Mouse (Mus musculus) CH12.LX (cell line): ENCODE results near the gene Zfp3. TPM values are rescaled to one million over a fixed set of nuclear protein-coding genes. Genes with fewer than 3 reads are reported as not detected.
A peak's percentile ranks its signal among the peaks of the same experiment; 100 is the strongest.

Experiments used
- DNase-seq: peaks from one replicate; pipeline ENCODE4 v3.0.0-alpha.2; 2013; ENCODE audit errors: extremely low read depth
- H3K27ac ChIP-seq: 2 replicates; pipeline ENCODE4 v1.5.1; 2012; ENCODE audit warnings: low read depth, mild to moderate bottlenecking, control low read depth, moderate library complexity; ENCODE audit not compliant: insufficient read depth
- H3K27me3 ChIP-seq: replicated peaks from 2 replicates; pipeline ENCODE3; 2012; ENCODE audit warnings: inconsistent platforms
- H3K36me3 ChIP-seq, 2 experiments: replicated peaks in 1 of 2; 2 replicates each; pipeline versions ENCODE3 to v1.6.1; 2012; ENCODE audit warnings: inconsistent platforms in 1 of 2, low read length in 1 of 2, mild to moderate bottlenecking in 1 of 2, mixed read lengths in 1 of 2, moderate library complexity in 1 of 2; ENCODE audit not compliant: control insufficient read depth in 1 of 2, insufficient read depth in 1 of 2
- H3K4me1 ChIP-seq, 2 experiments: 2 replicates each; pipeline ENCODE4 v1.6.1; 2012; ENCODE audit warnings: inconsistent platforms in 1 of 2, moderate library complexity in 1 of 2; ENCODE audit not compliant: insufficient read depth in 2 of 2, control insufficient read depth in 1 of 2
- H3K4me2 ChIP-seq: 2 replicates; pipeline ENCODE4 v1.6.1; 2012; ENCODE audit warnings: low read depth, mild to moderate bottlenecking, control low read depth; ENCODE audit not compliant: poor library complexity, insufficient read depth, severe bottlenecking
- H3K4me3 ChIP-seq, 3 experiments: fragments of 150-350 bp in 1 of 3; sonication (generic) in 1 of 3; replicated peaks in 1 of 3; 2 replicates each; pipeline versions ENCODE3 to v1.5.1; 2011 to 2012; ENCODE audit warnings: low read depth in 2 of 3, low read length in 2 of 3, mild to moderate bottlenecking in 2 of 3, moderate library complexity in 2 of 3, control low read depth in 1 of 3, improper control_type of control experiment in 1 of 3, inconsistent platforms in 1 of 3, mixed read lengths in 1 of 3; ENCODE audit not compliant: poor library complexity in 1 of 3
- H3K79me2 ChIP-seq: replicated peaks from 2 replicates; pipeline ENCODE4 v1.6.1; 2012; ENCODE audit warnings: mild to moderate bottlenecking, moderate library complexity; ENCODE audit not compliant: control insufficient read depth, poor library complexity, insufficient read depth, severe bottlenecking; ENCODE audit errors: extremely low read depth
- H3K9ac ChIP-seq: 2 replicates; pipeline ENCODE4 v1.6.1; 2012; ENCODE audit warnings: low read depth, mild to moderate bottlenecking, control low read depth, moderate library complexity; ENCODE audit not compliant: insufficient read depth
- H3K9me3 ChIP-seq: replicated peaks from 2 replicates; pipeline ENCODE3; 2012; ENCODE audit warnings: low read length, inconsistent platforms, mixed read lengths
- BHLHE40 ChIP-seq: IDR thresholded peaks from 2 replicates; pipeline ENCODE4 v1.6.1; 2011; ENCODE audit warnings: mild to moderate bottlenecking, low read depth, low read length, improper control_type of control experiment
- E2F4 ChIP-seq: IDR thresholded peaks from 2 replicates; pipeline ENCODE4 v1.6.1; 2011; ENCODE audit warnings: low read depth, low read length, improper control_type of control experiment; ENCODE audit not compliant: insufficient replicate concordance
- EP300 ChIP-seq: IDR thresholded peaks from 2 replicates; pipeline ENCODE4 v1.6.1; 2011; ENCODE audit warnings: low read length, improper control_type of control experiment
- GABPA ChIP-seq: IDR thresholded peaks from 2 replicates; pipeline ENCODE4 v1.6.1; 2012; ENCODE audit warnings: low read depth, low read length, improper control_type of control experiment, inconsistent platforms; ENCODE audit not compliant: insufficient replicate concordance
- IRF4 ChIP-seq: IDR thresholded peaks from 2 replicates; pipeline ENCODE4 v1.6.1; 2014; ENCODE audit warnings: low read depth, mild to moderate bottlenecking, inconsistent platforms, low read length, improper control_type of control experiment
- JUND ChIP-seq: conservative IDR thresholded peaks from 2 replicates; pipeline ENCODE4 v1.6.1; 2011; ENCODE audit warnings: low read depth, low read length, improper control_type of control experiment
- MAFK ChIP-seq: IDR thresholded peaks from 2 replicates; pipeline ENCODE4 v1.6.1; 2011; ENCODE audit warnings: low read length, improper control_type of control experiment; ENCODE audit not compliant: insufficient replicate concordance
- MAX ChIP-seq: IDR thresholded peaks from 2 replicates; pipeline ENCODE4 v1.6.1; 2011; ENCODE audit warnings: low read length, improper control_type of control experiment
- MAZ ChIP-seq: IDR thresholded peaks from 2 replicates; pipeline ENCODE4 v1.6.1; 2012; ENCODE audit warnings: low read depth, mild to moderate bottlenecking, inconsistent platforms, low read length, improper control_type of control experiment, moderate library complexity
- MYC ChIP-seq: IDR thresholded peaks from 2 replicates; pipeline ENCODE4 v1.6.1; 2011; ENCODE audit warnings: low read depth, mild to moderate bottlenecking, improper control_type of control experiment, low read length
- NELFE ChIP-seq: IDR thresholded peaks from 2 replicates; pipeline ENCODE4 v1.6.1; 2011; ENCODE audit warnings: low read depth, low read length, improper control_type of control experiment
- NRF1 ChIP-seq: IDR thresholded peaks from 2 replicates; pipeline ENCODE4 v1.6.1; 2014; ENCODE audit warnings: low read depth, mild to moderate bottlenecking, inconsistent platforms, low read length, improper control_type of control experiment, moderate library complexity
- POLR2AphosphoS2 ChIP-seq: IDR thresholded peaks from 2 replicates; pipeline ENCODE4 v1.6.1; 2011; ENCODE audit warnings: low read depth, low read length, improper control_type of control experiment
- SIN3A ChIP-seq: IDR thresholded peaks from 2 replicates; pipeline ENCODE4 v1.6.1; 2012; ENCODE audit warnings: low read length, improper control_type of control experiment, inconsistent platforms
- TCF12 ChIP-seq: IDR thresholded peaks from 2 replicates; pipeline ENCODE4 v1.6.1; 2014; ENCODE audit warnings: low read depth, mild to moderate bottlenecking, inconsistent platforms, low read length, improper control_type of control experiment
- USF1 ChIP-seq: IDR thresholded peaks from 2 replicates; pipeline ENCODE4 v1.6.1; 2014; ENCODE audit warnings: low read depth, mild to moderate bottlenecking, inconsistent platforms, low read length, improper control_type of control experiment
- ZKSCAN1 ChIP-seq: IDR thresholded peaks from 2 replicates; pipeline ENCODE4 v1.6.1; 2012; ENCODE audit warnings: low read depth, inconsistent platforms, low read length, improper control_type of control experiment, borderline replicate concordance
- ZNF384 ChIP-seq: IDR thresholded peaks from 2 replicates; pipeline ENCODE4 v1.6.1; 2012; ENCODE audit warnings: low read depth, low read length, improper control_type of control experiment, inconsistent platforms
- dilution Hi-C: fragments of 300-500 bp; cut with MboI; formaldehyde crosslinking; loops from 2 replicates; pipeline ENCODE4 v1.14.3; 2020; ENCODE audit warnings: low sequenced_read_pairs; ENCODE audit not compliant: extremely low pct_unique_long_range_greater_than_20kb, extremely low pct_ligation_motif_present
- in situ Hi-C: fragments of 300-500 bp; cut with MboI; formaldehyde crosslinking; loops from 3 replicates; pipeline ENCODE4 v1.14.3; 2019; ENCODE audit warnings: low sequenced_read_pairs, low pct_ligation_motif_present, low pct_unique_long_range_greater_than_20kb, mixed read lengths
- polyA plus RNA-seq: library from polyadenylated mRNA; unstranded; fragments of >175 nt; gene quantifications from 2 replicates; pipeline ENCODE4 v1.2.1, GENCODE M21; 2012; ENCODE audit warnings: low read depth; ENCODE audit not compliant: insufficient read length
- total RNA-seq, 2 experiments: library from RNA; depleted of rRNA; stranded (reverse); fragments of 300-350 nt in 1 of 2; fragments of >200 nt in 1 of 2; gene quantifications; 2 replicates each; pipeline ENCODE4 v1.2.3; 2012 to 2014

Zfp3 gene
- total and polyA plus RNA-seq, 3 experiments, result 1.7 to 3.5 (median 2.0) TPM

- Histone ChIP-seq H3K27ac (no peak overlapping the region), H3K36me3 (peaks cover 54 to 84% of the 10 kb centered on the region in 2 experiments), H3K79me2 (no peaks in the 10 kb centered on the region), H3K4me3 (no peak overlapping the region), H3K4me1 (peaks cover 5 to 31% of the 10 kb centered on the region in 2 experiments), H3K9ac (no peak overlapping the region), H3K9me3 (no peaks in the 10 kb centered on the region), H3K4me2 (no peak overlapping the region), H3K27me3 (no peaks in the 10 kb centered on the region)
- in situ Hi-C loops (no loop called here), dilution Hi-C loops (no loop called here)
- peak; percentile 85 for DNase-seq
- TF ChIP-seq ZNF384 (no peak), IRF4 (peak; percentile 44; the same call in 1 of the 2 replicates), MAX (0 out of 2 replicates have a peak, but pooled peaks have one; percentile 16), BHLHE40 (no peak), MYC (peak; percentile 31; the same call in 1 of the 2 replicates), USF1 (no peak), EP300 (peak; percentile 64), MAFK (no peak)
Observed at GRCm38 (mm10) chr11:70720567-70720966, 43.4 kb upstream of the Zfp3 start.

- no peak overlapping the region for H3K9ac ChIP-seq
- no peak for TF ChIP-seq E2F4
- no peak for TF ChIP-seq JUND
- TF ChIP-seq POLR2AphosphoS2, result no peak
- no peak for TF ChIP-seq NELFE
- TF ChIP-seq MAZ, result no peak
- TF ChIP-seq ZKSCAN1, result no peak
- no peak for TF ChIP-seq SIN3A
- in situ Hi-C loops, result no loop called here
- H3K36me3 ChIP-seq, result peaks cover 59 to 85% of the 10 kb centered on the region in 2 experiments
- H3K4me1 ChIP-seq, result peaks cover 5 to 26% of the 10 kb centered on the region in 2 experiments
- H3K27ac ChIP-seq, result no peak overlapping the region
- H3K4me2 ChIP-seq, result no peak overlapping the region
- H3K9me3 ChIP-seq, result no peaks in the 10 kb centered on the region
- H3K27me3 ChIP-seq, result no peaks in the 10 kb centered on the region
- dilution Hi-C loops, result no loop called here
- no peak overlapping the region for H3K4me3 ChIP-seq
- H3K79me2 ChIP-seq, result no peaks in the 10 kb centered on the region
- DNase-seq, result no peak
Observed at GRCm38 (mm10) chr11:70721072-70721471, 42.9 kb upstream of the Zfp3 start.

GRCm38 (mm10) chr11:70724706-70725105 is 39.3 kb upstream of the Zfp3 start:
- Histone ChIP-seq H3K36me3 (peaks cover 65 to 82% of the 10 kb centered on the region in 2 experiments), H3K4me3 (no peak overlapping the region), H3K27me3 (no peaks in the 10 kb centered on the region), H3K79me2 (no peaks in the 10 kb centered on the region), H3K27ac (no peak overlapping the region), H3K4me2 (no peak overlapping the region), H3K9ac (no peak overlapping the region), H3K4me1 (peaks cover 3 to 15% of the 10 kb centered on the region in 2 experiments; a peak in 3 of 4 replicates), H3K9me3 (no peaks in the 10 kb centered on the region)
- no peak for TF ChIP-seq TCF12
- TF ChIP-seq NRF1, result no peak
- TF ChIP-seq GABPA, result no peak
- no peak for DNase-seq
- in situ Hi-C loops, result no loop called here
- dilution Hi-C loops, result no loop called here
